Mouse (Mus musculus) lung, postnatal 0 days (tissue): Measurements from ENCODE around the gene Nrros.

Experiments
- CTCF ChIP-seq: IDR thresholded peaks from 2 replicates; pipeline ENCODE4 v1.5.1; 2016; ENCODE audit warnings: antibody characterized with exemption, mild to moderate bottlenecking
- EP300 ChIP-seq: IDR thresholded peaks from 2 replicates; pipeline ENCODE4 v1.6.1; 2016; ENCODE audit warnings: antibody characterized with exemption, mild to moderate bottlenecking, control low read depth

DNA sequence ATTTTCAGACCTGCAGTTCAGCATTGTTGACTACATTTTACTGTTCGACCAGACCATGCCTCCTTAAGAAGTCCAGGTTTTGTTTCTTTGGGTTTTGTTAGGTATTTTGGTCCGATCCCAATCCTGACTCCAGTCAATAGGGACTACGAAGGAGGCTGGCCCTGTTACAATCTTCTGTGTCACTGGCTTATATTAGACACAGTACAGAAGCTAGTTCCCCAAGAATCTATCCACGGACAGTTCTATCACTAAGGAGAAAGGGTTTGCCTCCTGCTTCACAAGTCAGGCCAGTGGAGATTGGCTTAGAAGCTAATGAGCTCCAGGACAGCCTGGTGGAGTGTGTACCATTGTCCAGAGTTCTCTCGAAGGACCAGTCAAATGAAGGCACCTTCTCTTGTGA, 1.5 kb downstream of the Nrros start:
- no peak for TF ChIP-seq EP300
- TF ChIP-seq CTCF: no peak
